Mouse (Mus musculus) cerebellum, postnatal 4 days (tissue): ENCODE data around the gene Rtkn2.
"Not testable (repeated sequence)": the region's sequence is repeated elsewhere in the genome, so short reads cannot be mapped to it uniquely, and the experiment has no call there.

Experiments used
- DNase-seq, 2 experiments: peaks; one replicate each; pipeline ENCODE4 v3.0.0; 2022; ENCODE audit warnings: low spot score in 2 of 2, mixed read lengths in 1 of 2

The Rtkn2 gene

GRCm38 (mm10) chr10:68075181-68075580, 95.8 kb downstream of the Rtkn2 start:
- DNase-seq, result no peak

DNA sequence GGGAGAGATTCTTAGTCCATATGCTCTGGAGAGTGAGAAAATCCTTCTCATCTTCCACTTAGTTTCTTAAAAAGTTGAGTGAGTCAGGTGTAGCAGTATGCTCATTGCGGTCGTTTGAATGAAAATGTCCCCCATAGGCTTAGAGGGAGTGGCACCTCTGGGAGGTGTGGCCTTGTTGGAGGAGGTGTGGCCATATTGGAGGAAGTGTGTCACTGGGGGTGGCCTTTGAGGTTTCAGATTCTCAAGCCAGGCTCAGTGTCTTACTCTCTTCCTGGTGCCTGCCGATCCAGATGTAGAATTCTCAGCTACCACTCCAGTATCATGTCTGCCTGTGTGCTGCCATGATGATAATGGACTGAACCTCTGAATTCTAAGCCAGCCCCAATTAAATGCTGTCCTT, 99.3 kb downstream of the Rtkn2 start:
- no peak for DNase-seq

DNA sequence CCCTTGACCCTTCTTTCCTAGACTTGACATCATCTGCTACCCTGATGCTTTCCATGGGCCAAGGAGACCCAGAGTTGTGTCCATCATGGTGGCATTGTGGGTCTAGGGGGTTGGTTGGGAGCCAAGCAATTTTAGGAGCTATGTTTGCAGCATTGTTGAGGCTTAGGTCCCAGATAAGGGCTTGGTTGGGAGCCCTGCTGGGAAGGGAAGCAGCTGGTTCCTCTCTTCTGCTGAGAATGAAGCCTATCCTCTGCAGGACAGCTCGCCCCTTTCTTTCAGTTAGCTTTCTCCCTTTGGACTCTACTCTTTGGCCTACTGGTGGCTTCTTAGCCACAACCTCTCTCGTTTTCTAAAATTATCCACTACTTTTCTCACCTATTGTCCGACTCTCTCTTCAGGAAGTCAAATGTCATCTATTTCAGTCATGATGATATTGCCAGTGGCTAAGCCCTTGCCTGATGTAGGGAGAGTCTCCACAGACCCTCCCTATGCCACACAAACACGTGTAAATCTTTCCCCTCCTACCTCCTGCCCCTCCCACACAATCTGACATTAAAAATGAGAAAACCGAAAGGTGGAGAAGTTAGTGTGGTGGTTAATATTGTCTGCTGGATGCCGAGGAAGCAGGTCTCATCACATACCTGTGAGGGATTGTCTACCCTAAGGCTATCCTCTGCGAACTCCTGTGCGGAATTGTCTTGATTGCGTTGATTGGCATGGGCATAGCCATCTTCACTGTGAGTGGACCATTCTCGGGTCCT, 100.7 kb downstream of the Rtkn2 start:
- DNase-seq, result no peak

DNA sequence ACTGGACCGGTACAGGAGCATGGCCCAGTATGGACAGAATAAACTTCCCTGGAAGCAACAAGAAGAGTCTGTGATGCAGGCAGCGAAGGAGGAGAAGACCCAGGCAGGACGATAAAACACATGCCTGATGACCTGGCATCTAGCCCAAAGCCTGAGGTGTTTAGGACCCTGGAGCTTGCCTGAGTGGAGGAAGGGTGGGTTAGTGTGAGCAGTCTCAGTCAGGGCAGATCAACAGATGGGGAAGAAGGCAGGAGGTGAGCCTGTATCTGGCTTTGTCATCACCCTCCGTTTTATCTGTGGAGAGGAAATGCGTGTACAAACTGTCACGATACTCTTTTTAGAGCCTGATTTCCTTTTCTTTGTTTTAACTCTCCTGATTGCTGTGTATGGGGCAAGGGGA, 102.3 kb downstream of the Rtkn2 start:
- no peak for DNase-seq

GRCm38 (mm10) chr10:68085574-68085973, 106.2 kb downstream of the Rtkn2 start:
- no peak for DNase-seq

DNA sequence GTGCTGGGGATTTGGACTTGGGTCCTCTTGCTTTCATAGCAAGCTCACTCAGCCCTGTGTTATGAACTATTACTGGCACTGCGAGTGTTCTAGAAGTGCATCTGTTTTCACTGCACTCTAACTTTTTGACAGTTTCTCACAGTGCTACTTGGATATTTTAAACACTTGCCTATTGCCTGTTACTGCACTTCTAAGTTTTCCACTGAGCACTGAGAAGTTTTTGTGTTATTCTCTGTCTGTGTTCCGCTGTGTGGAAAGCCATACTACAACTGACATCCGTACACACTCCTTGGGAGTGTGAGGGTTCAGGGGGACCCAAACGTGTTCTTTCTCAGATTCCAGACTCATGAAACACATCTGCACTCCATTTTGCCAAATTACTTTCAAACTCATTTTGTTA, 107.6 kb downstream of the Rtkn2 start:
- no peak for DNase-seq

DNA sequence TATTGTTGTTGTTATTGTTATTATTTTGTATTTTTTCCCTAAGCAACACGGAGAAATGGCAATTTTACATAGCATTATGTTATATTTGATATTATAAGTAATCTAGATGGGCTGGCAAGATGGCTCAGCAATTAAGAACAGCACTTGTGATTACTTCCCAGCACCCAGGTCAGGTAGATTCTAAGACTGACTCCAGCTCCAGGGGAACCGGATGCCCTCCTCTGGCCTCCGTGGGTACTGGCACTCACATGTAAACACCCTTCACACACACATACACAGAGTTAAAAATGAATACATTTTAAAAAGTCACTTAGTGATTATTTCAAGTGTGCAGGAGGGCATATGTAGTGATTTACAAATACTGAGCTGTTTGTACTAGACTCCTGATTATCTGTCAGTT, 108.4 kb downstream of the Rtkn2 start:
- DNase-seq, result no peak

GRCm38 (mm10) chr10:68089435-68090196, 110.2 kb downstream of the Rtkn2 start:
- DNase-seq, result no peak

DNA sequence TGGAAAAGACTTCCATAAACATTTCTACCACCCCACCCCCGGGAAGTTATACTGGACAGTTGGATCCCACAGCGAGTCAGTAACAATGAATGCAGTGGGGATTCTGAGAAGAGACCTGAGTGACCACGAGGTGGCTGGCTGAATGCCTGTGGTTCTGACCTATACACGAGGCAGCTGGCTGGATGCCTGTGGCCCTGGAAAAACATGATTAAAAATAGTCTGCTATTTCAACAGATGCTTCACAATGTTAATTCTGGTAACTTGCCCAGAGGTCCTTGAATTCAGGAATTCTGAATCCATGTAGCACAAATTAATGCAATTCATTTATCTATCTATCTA, 110.8 kb downstream of the Rtkn2 start:
- no peak for DNase-seq

DNA sequence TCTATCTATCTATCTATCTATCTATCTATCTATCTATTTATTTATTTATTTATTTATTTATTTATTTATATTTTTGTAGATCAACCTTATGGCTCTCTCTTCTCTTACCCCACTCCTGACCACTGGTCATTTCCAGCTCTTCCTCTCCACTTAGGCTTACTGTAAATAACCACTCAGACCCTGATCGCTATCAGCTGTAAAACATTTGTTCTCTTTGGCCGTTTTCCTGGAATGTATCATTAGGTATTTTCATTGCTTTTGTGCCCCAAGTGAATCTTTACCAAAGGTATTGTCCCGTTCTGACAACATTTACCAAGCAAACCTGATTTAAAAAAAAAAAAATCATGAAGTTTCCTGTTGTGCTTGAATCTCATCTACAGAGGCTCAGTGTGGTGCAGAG, 111.2 kb downstream of the Rtkn2 start:
- DNase-seq, result no peak

DNA sequence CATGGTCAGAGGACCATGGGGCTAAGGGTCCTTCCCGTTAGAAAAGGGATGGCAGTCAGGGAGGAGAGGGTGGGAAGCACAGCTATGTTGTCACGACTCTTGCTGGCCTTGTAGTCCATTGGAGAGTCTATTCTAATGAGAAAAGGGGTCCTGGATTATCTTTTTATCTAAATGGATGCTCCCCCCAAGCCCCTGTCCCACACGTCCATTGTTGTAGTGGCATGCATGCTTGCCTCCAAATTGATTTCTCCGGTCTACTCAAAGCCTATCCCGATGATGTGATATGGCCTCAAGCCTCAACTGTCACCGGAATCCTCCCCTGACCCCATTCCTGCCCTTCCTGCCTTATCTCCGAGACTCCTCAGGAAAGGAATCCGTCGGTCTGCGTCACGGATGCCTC, 111.6 kb downstream of the Rtkn2 start:
- no peak for DNase-seq

GRCm38 (mm10) chr10:68091840-68092239, 112.5 kb downstream of the Rtkn2 start:
- DNase-seq, result no peak

DNA sequence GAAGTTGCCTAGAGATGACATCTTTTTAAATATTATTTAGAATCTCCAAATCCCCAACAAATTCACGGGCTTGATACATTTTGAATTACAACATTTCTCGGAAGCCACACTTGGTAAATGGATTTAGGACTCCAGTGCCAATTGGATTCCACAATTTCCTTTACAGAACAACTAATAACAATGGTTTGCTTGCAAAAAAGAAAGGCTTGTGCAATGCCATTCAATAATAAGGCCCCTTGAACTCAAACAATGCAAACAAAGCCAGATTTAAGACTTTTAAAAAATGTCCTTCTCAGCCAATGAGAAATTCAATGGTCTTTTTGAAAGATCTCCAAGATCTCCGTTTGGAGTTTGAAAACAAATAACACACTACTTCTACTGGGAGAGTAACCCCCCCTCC, 114.1 kb downstream of the Rtkn2 start:
- no peak for DNase-seq

- no peak for DNase-seq
Observed at GRCm38 (mm10) chr10:68095136-68095535, 115.8 kb downstream of the Rtkn2 start.

DNA sequence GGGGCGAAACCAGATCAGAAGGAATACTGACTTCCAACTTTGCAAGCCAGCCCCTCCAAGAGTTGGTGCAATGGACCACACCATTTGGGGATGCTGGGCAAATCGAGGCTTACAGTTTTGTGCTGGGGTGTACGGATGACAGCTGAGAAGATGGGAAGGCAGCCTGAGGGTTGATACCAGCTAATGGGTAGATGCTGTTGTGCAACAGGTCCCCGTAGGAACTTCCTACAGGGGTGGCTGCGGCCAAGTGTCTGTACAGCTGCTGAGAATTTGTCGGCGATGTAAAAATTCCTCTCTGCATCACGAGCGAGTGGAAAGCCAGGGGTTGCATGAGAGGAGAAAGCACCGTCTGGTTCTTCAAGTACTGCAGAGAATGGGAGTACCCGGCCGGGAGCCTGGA, 117.0 kb downstream of the Rtkn2 start:
- no peak for DNase-seq

DNA sequence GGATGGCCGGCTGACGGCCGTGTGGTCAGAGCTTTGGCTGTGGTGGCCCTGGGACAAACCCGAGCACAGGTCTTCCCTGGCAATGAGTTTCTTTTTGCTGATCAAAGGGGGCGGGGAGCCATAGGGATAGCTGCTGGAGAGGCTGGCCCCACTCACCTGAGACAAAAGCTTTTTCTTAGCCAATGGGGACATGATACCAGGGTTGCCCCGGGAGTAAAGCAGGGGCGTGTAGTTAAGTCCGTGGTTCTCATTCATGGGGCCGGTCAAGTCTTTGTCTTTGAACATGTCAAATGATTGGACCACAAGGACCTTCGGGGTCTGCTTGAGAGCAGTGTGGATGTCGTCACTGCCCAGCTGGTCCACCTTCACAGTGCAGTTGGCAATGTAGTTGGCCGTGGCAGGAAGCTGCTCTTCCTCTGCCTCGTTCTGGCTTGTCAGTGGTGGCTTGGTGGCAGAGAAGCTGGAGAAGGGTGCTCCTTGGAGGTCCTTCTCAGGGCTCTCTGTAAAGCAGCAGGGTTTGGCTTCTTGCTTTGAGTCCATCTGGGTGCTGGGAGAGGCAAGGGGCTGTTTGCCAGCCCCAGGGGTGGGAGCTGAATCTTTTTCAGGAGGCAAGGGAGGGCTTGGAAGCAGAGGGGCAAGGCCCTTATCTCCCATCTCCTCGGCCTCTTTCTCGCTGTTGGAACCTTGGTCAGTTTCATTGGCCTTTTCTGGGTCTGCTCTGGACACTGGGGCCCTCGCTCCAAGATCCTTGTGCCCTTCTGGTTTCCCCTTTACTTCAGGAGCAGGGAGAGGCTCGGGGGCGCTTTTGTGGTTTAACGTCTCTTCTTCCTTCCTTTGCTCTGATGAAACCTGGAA, 118.7 kb downstream of the Rtkn2 start:
- DNase-seq, result no peak

- DNase-seq, result not testable (repeated sequence)
Observed at GRCm38 (mm10) chr10:68099801-68100200, 120.4 kb downstream of the Rtkn2 start.

DNA sequence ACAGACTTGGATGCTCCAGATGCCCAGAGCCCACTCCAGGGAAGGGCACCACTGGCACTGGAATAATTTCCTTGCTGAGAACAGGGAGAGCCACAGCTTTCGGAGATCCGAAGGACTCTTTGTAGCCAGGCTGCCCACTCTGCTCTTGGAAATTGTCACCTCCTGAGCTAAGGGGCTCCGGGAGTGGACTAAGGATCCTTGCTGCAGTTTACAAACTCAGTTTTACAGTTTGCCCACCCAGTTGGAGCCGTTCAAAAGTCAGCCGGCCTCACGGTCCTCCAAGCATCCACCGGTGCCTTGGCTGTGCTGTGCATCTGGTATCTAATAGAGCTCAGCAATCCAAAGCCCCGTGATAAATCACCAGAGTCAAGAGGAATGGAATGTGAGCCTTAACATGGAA, 121.1 kb downstream of the Rtkn2 start:
- no peak for DNase-seq

- no peak for DNase-seq
Observed at GRCm38 (mm10) chr10:68101251-68101650, 121.9 kb downstream of the Rtkn2 start.

GRCm38 (mm10) chr10:68102566-68102965, 123.2 kb downstream of the Rtkn2 start:
- no peak for DNase-seq

DNA sequence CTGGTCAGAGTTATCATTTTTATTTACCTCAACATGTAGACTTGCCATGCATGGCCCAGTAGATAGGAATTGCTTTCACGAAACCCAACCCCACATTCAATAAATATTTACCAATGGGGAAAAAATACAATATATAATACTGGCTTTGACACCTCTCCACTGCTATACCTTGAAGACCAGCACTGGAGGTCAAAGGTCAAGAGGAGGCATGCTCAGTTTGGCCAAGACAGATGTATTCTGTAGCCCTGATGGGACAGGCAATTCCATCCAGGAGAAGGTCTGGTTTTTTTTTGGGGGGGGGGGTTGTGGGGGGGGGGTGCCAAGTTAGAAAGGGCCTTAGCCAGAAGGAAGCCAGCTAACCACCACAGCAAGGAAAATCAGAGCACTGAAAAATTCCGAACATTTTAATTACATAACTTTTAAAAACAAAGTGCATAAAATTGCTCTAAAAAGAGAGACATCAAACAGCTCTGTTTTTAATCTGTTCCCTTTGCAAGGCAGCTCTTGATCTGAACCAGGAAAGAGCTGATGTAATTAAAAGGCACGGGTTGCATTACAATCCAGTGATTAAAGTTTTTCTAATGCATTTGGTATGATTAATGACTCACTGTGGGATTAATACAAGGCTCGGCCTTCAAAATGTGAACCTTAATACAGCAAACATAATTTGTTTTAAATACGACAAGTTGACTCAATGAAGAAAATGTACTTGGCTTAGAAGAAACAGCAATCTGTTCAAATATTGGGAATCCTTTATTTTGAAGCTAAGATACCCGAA, 123.9 kb downstream of the Rtkn2 start:
- no peak for DNase-seq

- peak in 1 of 2 experiments; percentile 18 for DNase-seq
Observed at GRCm38 (mm10) chr10:68103988-68104387, 124.6 kb downstream of the Rtkn2 start.
